Mouse (Mus musculus) retina, adult 2 months (tissue): ENCODE results near the gene Grm4.

Source experiments
- DNase-seq: peaks from one replicate; pipeline ENCODE4 v3.0.0-alpha.2; 2012; ENCODE audit warnings: low read depth, low spot score

The Grm4 gene

DNA sequence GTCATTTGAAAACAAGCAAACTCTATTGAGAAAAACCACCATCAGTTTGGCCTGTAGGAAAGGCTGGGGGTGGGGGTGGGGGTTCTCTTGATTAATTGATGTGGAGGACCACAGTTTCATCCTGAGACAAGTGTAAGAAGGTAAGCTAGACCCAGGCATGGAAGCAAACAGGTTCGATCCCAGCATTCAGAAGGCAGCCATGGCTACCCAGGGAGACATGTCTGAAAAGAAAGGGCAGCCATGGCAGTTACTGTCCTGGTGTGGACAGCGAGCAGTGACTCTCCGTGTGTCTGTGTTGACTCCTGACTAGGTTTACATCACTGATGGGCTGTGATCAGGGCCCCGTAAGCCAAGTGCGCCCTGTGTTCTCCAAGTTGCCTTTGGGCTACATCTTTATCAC lies at the start of gene Grm4:
Grm4 (minus strand) TSS at position 101 of the 400 bp plus-strand sequence.
- DNase-seq, result no peak

DNA sequence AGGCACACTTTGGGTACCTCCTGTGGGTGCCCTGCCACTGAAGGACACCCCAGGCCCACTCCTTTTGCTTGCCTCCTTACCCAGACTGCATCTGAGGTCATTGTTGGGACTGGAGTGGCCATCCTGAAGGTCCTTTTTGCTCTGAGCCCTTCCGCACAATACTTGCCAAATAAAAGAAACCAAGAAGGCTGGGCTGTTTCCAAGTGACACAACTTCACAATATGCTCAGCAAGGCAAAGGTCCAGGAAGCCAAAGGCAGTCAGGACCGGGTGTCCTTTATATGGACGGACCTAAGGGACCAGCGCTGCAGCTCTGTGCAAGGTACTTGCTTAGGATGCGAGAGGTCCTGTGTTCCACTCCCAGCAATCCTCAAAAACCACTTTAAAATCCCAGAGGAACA lies 47.0 kb upstream of the Grm4 start:
- no peak for DNase-seq

DNA sequence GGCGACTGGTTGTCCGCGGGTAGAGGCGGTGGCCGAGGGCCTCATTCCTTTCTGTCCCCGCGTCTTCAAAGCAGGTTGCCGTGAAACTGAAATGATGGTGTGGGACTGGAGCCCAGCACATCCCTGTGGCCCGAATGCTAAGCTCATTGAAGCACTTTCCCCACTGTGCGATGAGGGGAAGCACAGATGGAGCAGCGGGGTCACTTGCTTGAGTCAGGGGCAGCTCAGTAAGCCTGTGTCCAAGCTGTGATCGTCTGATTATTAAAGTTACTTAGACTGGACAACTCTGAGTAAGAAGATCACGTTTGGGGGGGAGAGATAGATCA lies 44.7 kb upstream of the Grm4 start:
- DNase-seq, result no peak

DNA sequence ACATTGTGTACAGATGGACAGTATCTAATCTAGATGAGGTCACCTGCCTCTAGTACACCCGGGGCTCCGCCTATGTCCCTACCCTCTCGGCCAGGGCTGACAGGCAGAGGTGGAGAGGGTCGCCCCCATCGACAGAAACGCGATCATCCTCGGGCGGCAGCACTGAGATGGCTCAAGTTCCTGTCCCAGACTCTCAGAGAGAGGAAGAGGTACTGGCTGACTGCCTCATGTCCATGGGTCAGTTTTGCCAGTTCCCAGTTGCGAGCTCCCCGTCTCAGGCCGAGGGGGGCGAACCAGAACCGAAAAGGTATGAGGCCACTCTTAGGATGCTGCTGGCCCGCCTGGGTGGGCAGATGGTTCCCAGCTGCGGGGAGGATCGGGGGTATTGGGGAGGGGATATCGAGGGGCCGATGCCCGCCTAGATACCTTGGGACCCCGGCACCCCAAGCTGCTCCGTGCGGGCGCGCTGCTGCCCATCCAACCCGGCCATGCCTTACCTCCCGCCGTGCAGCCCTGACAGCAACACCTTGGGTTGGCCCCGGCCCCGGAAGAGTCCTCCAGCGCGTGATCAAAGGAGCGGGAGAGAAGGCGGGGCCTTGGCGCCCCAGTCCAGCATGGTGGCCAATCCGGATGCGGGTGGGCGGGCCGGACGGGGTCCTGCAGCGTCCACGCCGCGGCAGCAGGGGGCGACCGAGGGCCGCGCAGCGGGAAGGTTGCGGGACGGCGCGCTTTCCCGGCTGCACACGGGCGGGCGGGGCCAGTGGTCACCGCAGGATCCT lies 44.1 kb upstream of the Grm4 start, which contains the start of gene AI413582:
AI413582 (minus strand) TSS at position 594 of the 779 bp plus-strand sequence.
- peak; percentile 82 for DNase-seq

DNA sequence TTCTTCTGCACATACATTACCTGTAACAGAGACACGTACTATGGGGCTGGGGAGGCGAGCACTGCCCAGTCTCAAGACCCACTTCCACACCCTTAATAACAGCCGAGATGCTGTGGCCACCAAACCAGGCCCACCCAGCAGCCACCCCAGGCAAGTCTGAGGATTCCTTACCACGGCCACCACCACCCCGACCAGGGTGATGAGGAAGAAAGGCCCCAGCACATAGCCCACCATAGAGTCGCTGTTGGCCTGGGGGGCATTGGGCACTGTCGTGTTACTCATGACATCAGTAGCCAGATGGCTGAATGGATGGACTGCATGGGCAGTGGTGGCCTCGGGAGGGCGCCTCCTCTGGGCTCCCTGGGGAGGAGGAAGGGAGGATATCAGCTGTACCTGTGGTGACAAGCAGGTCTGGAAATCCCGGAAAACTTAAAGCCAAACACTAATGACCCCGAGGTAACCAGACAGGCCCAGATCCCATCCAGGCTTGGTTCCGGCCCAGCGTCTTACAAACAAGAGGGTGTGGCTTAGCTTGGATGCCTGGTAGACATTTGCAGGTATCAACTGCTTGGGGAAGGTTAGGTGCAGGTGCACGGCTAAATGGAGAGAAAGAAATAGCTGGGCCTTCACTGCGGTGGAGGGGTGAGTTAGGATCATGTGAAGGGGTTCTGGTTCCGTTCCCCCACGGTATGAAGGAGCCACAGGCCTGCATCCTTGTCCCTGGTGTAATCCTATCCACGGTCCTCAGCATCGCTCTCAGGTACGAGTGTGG lies 43.4 kb upstream of the Grm4 start:
- no peak for DNase-seq

DNA sequence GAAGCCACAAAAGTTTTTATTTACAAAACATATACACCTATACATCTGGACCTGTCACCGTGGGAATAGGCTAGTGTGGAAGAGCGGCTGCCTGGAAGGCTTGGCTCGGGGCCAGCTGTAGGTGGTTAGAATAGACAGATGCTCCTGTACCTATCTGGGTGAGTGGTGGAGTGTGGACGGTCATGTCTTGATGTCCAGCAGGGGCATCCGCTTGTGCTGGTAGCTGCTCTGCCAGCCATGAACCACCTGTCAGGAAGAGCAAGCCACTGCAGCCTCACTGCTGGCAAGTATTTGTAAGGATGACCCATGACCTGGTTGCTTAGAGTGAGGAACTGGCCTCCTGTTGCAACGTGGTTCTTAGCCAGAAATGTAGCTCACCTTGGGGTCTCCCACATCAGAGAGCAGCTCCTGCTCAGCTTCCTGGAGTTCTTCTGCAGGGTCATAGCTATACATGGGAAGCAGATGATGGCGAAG lies 42.6 kb upstream of the Grm4 start:
- DNase-seq, result no peak

DNA sequence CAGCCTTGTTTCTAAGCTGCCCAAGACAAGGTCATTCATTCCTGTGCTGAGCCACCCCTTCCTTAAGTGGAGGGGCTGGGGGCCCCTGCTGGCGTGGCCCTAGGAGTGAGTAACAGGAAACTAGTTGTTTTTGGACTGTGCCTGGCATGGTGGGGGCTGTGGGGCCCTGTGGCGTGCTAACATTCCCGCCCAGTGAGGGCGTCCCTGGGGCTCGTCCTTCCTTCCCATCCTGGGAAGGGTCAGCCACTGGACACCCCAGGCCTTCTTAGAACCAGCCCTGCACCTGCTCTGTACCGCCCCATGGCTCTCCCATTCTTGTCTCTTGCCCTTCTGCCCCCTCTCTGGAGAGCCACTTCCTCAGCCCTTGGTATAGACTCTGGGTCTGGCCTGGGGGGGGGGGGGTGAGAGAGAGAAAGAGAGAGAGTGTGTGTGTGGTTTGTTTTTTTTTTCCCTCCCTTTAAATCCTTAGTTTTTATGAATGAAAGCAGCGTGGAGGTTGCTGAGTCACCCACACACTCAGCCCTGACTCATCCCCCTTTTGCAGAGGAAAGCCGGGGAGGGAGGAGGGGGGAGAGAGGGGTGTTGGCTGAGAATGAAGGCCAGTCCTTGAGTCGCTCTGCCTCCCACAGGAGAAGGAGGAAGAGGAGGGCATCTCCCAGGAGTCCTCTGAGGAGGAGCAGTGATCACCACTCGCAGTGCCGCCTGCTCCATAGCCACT lies 40.8 kb upstream of the Grm4 start:
- DNase-seq, result no peak

DNA sequence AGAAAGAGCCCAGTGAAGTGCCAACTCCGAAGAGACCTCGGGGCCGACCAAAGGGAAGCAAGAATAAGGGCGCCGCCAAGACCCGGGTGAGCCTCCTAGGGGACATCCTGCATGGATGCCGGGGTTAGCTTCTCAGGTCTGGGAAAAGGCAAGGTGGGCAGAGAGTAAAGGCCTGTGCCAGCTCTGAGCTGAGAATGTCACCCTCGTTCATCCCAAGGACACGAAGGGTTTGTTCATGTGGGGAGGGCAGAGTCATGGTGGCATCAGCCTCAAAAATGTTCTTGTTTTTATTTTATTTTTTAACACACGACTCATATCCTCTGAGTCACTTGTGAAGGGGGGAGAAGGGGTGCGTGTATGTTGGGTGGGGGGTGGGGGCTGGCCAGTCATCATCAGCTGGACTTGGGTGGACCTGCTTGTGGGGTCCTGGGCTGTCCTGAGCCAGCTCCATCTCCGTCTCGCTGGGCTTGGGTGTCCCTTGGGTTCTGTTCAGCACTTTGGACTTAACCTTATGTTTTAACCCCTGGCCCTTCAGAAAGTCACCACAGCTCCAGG lies 39.8 kb upstream of the Grm4 start:
- no peak for DNase-seq

DNA sequence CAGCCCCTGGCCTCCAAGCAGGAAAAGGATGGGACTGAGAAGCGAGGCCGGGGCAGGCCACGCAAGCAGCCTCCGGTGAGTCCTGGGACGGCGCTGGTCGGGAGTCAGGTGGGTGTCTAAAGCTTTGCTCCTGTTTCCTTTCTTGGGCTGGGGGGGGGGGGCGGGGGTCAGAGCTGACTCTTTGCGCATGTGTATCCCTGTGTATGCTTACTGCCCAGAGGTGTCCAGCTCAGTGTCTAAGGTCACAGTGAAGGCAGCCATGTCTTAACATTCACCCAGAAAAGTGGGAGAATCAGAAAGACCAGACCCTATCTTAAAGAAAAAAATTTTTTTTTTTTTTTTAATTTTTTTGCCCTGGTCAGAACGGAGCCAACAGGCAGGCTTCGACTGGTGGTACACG lies 38.4 kb upstream of the Grm4 start:
- no peak for DNase-seq

DNA sequence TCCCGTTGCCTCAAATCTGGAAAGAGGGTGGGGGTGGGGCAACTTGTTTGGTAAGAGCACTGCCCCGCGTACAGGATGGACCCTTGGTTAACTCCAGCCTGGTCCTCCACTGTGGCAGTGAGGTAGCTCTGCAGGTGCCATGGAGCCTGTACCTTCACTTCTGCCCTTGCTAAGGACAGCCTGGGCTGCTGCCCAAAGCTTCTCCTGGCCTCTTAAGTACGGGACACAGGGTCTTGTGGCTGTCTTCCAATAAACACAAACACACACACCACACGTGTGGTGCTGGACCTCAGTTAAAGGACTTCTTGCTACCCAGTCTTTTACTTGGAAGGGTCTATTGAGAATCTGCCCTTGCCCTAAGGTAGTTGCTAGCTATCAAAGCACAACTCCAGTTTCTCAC lies 37.6 kb upstream of the Grm4 start:
- no peak for DNase-seq

DNA sequence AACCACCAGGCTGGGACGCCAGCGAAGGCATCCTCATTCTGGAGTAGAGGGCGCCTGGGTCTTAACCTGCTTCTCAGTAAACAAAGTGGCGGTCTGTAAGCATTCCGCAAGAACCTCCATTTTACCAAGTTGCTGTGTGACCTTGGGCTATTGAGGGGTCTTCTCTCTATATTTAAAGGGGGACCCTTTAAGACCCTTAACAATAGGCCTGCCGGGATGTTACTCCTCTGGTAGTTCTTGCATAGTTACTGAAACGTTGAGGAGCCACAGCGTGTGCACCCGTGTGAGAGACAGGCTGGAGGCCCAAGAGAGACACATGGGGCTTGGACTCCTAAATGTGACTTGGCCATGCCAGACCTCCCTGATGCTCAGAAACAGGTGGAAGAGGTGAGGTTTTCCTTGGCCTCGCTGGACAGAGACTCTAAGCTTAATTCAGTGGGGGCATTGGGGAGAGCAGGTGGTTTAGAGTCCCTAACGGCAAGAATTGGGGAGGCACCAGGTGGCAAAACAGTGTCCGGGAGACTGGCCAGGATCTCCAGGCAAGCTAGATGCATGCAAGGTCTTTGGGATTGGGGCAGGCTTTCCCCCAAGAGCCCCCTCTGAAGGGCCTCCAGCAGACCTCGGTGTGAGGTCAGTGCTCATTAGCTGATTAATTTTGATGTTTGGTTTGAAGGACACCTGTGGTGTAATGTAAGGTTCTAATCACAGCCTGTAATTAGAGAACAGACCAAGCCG lies 36.9 kb upstream of the Grm4 start:
- DNase-seq, result no peak

DNA sequence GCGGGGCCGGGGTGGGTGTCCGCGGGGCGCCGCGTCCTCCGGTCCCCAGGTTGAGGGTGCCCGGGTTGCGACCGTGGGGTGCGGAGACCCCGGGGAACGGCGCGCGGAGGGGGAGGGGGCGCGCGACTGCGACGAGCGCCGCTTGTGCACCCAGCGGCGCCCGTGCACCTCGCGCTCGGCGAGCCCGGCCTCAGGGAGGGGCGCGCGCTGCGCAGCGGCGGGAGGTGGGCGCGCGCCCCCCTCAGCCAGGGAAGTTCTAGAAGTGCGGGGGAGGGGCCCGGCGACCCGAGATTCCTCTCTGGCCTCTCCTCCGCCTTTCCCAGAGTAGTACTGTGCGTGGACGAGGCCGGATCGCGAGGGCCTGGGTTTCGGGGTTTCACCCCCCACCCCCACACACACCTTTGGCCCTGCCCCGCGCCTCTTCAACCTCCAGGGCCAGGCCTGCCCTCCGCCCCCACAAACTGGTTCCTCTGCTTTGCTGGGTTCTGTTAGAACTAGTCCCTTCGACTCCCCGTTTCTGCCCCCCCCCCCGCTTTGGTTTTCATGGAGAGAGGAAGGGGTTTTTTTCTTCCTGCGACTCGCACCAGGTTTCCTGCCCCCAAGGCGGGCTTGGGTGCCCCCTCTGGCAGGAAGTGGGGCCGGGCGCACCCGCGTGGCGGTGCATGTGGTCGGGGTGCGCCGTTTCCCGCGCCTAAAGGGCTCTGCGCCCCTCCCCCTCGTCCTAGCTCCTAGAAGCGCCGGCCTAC lies 36.2 kb upstream of the Grm4 start:
- DNase-seq, result no peak

DNA sequence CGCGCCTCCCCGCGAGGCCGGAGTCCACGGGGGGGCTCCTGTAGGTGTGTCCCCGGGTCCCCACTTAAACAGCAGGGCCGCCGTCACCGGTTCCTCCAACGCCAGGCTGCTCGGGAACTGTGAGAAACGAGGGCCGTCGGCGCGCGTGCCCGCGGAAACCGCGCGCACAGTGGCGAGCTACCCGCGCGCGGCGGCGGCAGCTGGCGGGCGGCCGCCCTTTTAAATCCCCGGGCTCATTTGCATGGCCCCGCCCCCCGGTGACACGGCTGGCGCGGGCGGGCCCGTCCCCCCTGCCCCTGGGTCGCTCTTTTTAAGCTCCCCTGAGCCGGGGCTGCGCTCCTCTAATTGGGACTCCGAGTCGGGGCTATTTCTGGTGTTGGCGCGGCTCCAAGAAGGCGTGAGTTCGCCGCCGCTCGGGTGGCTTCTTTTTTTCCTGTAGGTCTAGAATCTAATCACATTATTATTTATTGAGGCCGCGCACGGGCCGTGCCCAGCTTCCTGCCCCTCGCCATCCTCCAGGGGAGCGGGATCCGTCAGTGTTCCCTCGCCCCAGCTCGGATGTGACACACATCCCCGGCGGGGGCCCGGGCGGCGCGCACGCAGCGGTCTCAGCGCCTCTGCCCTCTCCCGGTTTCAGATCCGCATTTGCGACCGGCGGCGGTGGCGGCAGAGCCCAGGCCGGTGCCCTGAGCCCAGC lies 35.3 kb upstream of the Grm4 start, which contains the start of gene Hmga1:
Hmga1 (plus strand) TSS at position 183 of the 697 bp plus-strand sequence.
- DNase-seq, result peak; percentile 88

DNA sequence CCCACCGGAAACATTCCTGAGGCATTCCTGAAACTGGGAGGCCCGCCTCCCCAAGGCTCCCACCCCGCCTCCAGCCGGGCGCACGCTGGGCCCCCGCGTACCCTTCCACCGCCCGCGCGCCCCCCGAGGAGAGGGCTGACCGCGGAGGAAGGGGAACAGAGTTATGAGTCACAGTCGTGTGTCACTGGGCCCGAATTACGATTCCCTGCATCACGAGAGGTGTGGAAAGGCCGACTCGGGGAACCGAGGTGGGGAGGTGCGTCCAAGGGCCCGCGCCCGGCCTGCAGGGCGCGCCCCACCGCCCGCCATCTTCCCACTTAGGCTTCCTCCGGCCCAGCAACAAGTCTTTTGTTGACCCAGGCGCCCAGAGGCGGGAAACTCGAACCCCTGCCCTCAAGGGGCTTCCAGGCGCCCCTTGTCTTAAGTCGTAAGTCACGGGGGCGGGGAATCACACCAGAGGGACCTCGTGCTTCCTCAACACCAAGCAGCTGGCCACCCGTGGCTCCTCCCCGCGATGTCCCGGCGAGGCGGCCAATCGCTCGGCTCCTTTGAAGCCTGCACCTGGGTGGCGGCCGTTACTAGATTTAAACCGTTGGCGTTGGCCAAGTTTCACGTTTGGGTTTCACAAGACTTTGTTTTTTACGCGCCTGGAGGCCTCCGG lies 34.4 kb upstream of the Grm4 start:
- no peak for DNase-seq

DNA sequence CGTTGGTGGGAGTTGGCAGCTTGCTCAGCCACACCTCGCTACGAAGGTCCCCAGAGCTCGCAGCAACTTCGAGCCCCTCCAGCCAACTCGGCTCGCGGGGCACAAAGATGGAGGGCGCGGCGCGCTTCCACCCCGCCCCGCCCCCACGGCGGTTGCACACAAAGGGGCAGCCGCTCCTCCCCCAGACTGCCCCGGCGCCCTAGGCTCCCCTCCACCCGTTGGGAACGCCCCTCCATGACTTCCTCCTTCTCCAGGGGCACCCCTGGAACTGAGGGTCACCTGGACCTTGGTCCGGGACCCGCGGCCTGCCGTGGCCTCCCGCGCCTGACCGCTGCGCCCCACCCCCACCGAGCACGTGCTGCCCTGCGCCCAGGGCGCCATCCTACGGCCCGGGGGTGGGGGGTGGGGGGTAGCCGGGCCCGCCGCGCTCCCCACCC lies 33.9 kb upstream of the Grm4 start:
- DNase-seq, result no peak

DNA sequence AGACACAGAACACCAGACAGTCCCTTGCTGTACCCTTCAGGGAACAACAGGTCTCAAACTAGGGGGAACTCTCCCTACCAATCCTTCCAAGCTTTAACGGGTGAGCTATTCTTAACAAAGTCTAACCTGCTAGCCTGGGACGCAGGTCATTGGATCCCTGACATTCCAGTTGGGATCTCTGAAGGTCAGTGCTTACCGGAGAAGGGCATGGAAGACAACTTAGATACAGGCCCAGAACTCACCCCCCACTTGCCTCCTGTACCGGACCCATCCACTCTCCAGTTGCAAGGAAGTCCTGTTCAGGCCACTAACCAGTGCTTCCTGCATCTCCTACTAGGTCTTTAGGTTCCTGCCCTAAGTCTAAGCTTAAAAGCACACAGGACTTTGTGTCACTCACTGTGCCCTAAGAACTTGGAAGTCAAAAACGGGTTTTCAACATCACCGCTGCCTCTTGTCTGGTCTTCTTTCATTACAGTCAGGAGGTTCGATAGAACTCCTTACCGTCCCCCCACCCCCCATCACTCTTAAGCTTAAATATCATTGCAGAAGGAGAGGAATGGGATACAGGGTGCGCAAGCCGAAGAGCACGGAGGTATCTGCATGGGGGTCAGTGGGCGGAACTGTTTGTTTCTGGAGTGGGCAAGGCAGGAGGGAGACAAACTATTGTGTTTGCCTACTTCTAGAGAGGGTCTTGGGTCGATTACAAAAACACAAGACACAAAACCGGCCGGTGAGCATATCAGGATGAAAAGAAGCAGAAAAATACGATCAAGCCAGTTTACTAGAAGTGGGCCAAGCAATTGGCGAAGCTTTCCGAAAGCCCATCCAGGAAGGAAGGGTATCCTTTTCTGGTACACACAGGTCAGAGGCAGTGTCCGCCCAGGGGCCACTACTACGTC lies 33.1 kb upstream of the Grm4 start:
- no peak for DNase-seq

DNA sequence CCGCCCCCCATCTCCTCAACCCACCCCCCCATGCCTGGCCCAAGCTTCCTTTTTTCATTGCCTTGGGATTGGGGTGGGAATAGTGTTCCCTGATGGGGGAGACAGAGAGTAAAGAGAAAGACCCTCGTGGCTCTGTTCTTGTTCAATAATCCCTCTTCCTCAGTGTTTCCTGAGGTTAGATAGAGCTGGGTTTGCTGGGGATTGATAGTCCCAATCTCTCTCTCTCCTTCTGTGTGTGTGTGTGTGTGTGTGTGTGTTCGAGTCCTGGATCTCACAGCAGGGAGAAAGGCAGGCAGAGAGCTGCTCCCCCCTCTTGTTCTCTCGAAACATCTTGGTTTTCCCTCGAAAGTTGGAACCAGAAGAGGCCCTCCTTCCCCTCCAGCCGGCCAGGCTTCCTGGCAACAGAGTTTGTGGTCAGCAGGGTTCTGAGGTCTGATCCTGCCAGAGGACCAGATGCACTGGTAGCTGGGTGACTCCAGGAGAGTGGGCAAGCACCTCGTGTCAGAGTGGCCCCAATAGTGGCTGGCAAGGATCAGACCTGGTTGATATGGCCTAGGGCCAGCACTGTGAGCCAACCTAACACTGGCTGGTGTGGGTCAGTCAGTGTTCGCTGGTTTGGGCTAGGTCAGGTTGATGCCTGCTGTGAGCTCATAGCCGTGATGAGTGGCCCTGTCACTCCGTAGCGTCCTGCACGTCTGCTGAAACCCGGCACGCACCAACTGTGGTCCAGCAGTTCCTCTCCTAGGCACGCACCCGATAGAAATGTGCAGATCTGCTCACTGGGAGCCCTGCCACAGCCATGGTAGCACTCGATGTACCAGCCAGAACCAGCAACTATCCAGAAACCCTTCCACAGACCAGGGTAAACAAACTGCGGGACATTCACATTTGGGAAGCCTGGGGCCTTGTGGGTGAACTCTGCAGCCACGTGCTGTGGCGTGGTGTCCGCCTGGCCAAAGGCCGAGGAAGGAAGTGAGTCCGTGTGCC lies 31.3 kb upstream of the Grm4 start:
- DNase-seq, result no peak
